Mouse (Mus musculus) spleen, adult 10 weeks (tissue): ENCODE measurements around the gene Mysm1. TPM values are rescaled to one million over a fixed set of nuclear protein-coding genes. Genes with fewer than 3 reads are reported as not detected.

Experiments used
- polyA plus RNA-seq: library from polyadenylated mRNA; stranded (reverse); fragments of 350-450 nt; fragmentation: Illumina TruSeq; extraction: RNeasy Lipid Tissue Mini Kit (QIAGEN cat#74804); gene quantifications from one replicate; pipeline ENCODE4 v1.2.3, GENCODE M21; 2015; ENCODE audit warnings: low replicate concordance; ENCODE audit not compliant: insufficient read depth

Gene Mysm1
- 44.2 TPM for polyA plus RNA-seq

GRCm38 (mm10) chr4:94978590-94979499 is at the start of gene Mysm1:
Mysm1 (minus strand) TSS chr4:94979100.

GRCm38 (mm10) chr4:94928743-94929142 is 50.2 kb downstream of the Mysm1 start, which contains the start of gene Eqtn:
Eqtn (minus strand) TSS chr4:94928843.

Other genes starting within 250 kb of the Mysm1 start
- gene Tek, start 239.8 kb downstream of the Mysm1 start, polyA plus RNA-seq = 10.4 TPM
- gene Eqtn, start 50.3 kb downstream of the Mysm1 start, polyA plus RNA-seq = 1.2 TPM
- gene Jun, start 73.1 kb upstream of the Mysm1 start, polyA plus RNA-seq = 7.4 TPM